Mouse (Mus musculus) urinary bladder, postnatal 25 days (tissue): ENCODE measurements around the gene Dlg2.
"Not testable (repeated sequence)": the region's sequence is repeated elsewhere in the genome, so short reads cannot be mapped to it uniquely, and the experiment has no call there.

Experiments
- DNase-seq: peaks from one replicate; pipeline ENCODE4 v3.0.0; 2022; ENCODE audit warnings: low spot score

Gene Dlg2

GRCm38 (mm10) chr7:90825640-90826039, 349.2 kb downstream of the Dlg2 start:
- DNase-seq: no peak

DNA sequence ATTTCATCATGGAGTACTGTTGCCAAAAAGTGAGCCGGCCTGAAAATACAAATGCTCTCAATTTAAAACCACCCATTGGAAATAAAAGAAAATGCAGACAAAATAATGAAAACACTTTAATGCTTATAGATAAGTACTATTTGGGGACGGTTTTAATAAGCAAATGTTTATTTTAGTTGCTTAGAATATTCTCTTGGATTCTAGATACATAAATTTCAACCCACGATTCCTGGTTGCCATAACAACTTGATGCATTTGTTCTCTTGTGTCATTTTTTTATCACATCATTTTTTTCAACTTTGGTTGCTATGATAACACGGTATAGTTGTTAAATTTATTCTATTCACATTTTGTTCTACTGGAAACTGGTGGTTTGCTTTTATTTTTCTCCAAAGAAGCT, 364.8 kb downstream of the Dlg2 start:
- DNase-seq: no peak

GRCm38 (mm10) chr7:90843345-90844293, 367.1 kb downstream of the Dlg2 start:
- DNase-seq: no peak

GRCm38 (mm10) chr7:90876796-90877195, 400.3 kb downstream of the Dlg2 start:
- not testable (repeated sequence) for DNase-seq

DNA sequence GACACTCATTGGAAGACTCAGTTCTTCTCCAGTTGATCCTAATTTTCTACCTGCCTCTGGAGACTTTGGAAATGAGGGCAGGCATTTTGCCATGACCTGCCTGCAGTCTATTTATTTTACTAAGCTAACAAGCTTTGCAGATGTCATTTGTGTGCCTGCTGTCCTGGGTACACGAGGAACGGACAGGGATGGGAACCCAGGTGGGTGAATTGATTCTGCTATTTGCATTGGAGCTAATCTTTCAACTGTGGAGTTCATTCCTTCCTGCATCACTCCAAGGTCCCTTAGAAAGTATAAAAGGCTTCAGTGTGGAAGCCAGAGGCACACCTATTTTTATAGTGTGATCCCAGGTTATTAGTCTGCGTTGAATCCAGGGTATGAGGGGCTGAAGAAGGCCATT, 406.3 kb downstream of the Dlg2 start:
- DNase-seq: no peak

DNA sequence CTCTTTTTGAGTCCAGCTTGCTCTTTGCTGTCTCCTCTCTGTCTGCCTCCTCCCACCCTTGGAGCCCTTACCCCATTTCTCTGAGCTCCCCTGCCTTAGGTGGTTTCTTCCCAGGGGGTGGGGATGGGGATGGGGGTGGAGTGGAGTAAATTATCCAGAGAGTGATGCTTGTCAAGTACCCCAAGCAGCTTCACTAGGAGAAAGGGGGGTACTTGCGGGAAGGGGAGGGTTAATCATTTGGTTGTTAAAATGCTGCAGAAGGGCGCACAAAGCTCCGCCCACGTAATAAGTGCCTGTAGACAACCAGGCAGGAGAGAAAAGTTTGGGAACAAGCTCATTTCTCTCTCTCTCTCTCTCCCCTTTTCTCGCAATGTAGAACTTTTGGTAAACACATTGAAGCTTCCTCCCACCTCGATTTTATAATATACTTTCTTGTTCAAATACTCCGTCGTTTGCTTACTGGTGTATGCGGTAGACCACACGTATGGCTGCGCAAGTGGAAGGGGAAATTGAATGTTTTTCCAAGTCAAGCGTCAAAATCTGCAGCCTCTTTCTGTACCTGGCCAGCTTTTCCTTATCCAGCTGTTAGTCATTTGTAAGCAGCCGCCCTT, 410.0 kb downstream of the Dlg2 start:
- DNase-seq: no peak

DNA sequence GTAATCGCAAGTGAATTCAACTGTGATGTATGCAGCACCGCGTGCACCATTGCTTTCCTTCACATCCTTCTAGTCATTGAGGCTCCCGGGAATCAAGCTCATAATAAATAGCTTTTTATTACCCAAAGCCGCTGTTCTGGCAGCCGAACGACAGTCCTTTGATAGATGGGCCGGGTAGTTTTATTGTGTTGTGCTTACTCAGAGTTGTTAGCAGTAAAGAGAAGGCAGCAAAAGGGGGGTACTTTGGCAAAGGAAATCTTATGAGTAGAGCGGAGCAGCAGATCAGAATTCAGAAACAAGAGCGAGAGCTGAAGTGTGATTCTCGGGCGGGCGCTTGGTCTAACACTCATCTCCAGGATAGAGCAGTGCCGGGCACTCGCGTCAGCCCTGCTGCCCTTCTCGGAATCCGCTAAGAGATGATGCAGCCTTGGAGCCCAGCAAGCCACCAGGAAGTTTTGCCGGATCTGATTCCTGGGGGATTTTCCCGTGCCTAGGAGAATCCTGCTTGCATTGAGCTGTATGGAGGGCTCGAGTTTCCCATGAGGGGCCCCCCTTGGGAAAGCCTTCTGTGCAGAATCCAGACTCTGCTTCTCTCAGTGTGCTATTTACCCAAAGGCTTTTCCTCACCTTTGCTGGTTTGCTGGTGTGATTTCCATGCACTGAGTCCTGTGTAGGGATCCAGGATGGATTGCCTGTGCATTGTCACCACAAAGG, 410.7 kb downstream of the Dlg2 start:
- DNase-seq: no peak

DNA sequence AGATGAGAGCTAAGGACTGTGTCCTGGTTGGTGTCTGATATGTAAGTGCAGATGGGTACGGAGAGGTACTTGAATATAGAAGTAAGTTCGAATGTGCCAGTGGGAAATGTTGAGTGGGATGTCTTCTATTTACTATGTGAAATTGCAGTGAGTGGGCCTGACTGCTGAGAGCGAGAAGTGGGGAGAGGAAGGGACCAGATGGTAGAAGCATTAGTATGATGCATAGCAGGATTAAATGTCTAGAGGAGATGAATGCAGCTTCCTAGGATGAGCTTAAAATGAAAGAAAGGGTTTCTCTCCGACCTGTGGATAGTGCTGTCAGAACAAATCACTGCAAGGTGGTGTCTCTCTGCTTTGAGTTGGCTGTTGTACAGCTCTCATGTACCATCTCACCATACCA, 451.0 kb downstream of the Dlg2 start:
- DNase-seq: no peak

- no peak for DNase-seq
These were observed 464.3 kb downstream of the Dlg2 start for GRCm38 (mm10) chr7:90940726-90941125.

DNA sequence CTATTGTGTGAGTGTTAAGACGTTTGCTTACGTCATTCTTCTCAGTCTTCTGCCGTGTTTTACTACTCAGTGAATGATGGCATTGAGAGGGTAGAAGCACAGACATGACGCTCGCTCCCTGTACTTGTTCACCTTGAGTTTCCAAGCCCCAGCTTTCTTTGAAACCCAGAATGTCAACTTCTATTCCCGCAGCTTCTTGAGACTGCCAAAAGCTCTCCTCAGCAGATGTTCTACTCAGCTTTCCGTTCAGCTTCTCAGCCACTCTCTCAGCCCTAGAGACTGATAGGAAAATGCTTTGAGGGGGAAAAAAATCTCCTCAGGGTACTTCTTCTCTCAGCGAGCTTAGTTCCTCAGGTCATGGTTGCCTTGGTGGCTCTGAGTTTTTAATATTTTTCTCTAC, 470.6 kb downstream of the Dlg2 start:
- no peak for DNase-seq

GRCm38 (mm10) chr7:90949212-90949611, 472.7 kb downstream of the Dlg2 start:
- DNase-seq: no peak

GRCm38 (mm10) chr7:90977241-90977640, 500.8 kb downstream of the Dlg2 start:
- DNase-seq: no peak

GRCm38 (mm10) chr7:90982069-90982468, 505.6 kb downstream of the Dlg2 start:
- no peak for DNase-seq

GRCm38 (mm10) chr7:91010655-91011054, 534.2 kb downstream of the Dlg2 start:
- no peak for DNase-seq

- DNase-seq: no peak
These were observed 568.7 kb downstream of the Dlg2 start for GRCm38 (mm10) chr7:91044998-91045741.

GRCm38 (mm10) chr7:91045742-91046098, 569.2 kb downstream of the Dlg2 start:
- no peak for DNase-seq

- no peak for DNase-seq
These were observed 587.0 kb downstream of the Dlg2 start for GRCm38 (mm10) chr7:91063297-91064040.

DNA sequence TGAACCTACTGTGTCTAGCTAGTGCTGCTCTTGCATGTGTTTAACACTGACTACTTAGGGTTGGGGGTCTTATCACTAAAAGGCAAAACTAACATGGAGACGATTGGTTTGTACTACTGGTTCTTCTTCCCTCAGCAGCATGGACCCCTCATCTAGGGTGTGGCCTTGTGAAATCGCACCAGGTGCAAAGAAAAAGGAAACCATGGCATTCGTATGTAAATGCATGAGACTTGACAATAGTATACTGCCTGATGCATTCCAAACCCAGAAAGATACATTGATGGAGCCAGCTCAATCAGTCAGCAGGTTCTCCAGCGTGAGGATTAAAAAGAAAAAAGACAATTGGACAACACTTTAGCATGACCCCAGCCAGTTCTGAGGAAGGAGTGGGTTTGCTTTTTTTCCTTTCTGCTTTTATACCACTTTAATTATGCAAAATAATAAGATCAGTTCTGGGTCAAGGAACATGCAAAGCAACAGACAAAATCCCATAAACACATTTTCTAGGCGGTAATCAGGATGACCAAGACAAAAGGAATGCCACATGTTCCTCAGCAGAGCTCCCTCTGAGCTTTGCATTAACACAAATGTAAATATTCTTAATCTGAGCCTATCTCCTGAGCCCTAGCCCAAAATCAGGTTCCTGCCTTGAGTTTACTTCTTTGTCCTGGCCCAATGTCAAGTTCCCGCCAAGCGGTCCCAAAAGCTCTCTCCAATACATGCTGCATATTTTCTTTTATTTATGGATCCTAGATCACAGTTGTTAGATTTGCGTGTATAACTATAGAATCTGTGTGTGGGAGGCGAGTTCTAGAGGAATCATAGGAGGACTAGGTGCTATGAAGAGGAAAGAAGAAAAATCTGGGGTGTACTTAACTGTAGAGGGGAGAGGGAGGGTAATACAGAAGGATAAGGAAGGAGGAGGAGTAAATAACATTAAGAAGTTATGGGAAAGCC, 595.6 kb downstream of the Dlg2 start:
- DNase-seq: no peak

DNA sequence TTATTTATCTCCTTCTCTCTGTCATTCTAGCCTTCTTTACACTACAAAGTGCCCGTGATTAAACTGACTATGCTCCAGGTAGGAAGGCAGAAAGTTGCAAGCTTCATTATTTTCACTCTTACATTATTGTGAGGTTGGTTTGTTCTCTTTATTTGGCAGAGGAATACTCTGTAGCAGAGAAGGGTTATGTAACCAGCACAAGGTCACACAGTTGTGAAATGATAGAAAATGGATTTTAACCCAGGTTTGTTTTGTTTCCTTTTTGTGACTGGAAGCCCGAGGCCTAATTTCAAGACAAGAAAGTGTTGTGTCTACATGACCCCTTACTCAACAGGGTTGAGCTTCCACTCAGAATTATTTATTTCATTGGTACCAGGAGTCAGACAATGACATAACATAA, 609.6 kb downstream of the Dlg2 start:
- no peak for DNase-seq

DNA sequence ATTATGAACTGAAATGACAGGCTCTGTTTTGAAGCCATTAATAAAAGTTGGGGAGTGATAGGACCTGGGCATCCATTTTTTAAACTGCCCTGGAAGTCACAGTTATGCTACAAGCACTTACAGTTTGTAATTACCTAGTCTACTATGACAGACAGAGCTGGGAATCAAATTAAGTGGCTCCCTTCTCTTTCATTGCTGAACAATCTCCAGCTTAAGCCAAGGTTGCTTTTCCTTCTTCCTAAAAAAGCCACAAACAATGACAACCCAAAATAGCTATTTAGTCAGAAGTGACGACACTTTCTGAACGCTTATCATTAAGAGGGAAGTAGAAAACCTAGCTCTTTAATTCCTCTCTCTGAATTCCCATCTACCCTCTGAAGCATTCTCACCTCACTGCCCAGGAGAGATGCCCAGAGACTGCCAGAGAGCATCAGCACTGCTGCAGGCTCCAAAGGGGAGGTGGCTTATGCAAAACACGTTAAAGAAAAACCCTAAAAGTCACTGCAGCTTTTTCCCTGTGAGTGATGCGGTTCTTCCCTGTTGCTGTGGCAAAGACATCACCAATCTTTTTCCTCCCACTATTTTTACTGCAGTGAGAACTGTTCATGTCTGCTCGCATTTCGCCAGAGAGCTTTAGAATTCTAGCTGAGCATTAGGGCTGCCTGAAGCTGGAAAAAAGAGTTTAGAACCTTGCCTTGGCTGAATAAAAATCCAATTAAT, 612.9 kb downstream of the Dlg2 start:
- DNase-seq: no peak
